In the genomic region with DNA sequence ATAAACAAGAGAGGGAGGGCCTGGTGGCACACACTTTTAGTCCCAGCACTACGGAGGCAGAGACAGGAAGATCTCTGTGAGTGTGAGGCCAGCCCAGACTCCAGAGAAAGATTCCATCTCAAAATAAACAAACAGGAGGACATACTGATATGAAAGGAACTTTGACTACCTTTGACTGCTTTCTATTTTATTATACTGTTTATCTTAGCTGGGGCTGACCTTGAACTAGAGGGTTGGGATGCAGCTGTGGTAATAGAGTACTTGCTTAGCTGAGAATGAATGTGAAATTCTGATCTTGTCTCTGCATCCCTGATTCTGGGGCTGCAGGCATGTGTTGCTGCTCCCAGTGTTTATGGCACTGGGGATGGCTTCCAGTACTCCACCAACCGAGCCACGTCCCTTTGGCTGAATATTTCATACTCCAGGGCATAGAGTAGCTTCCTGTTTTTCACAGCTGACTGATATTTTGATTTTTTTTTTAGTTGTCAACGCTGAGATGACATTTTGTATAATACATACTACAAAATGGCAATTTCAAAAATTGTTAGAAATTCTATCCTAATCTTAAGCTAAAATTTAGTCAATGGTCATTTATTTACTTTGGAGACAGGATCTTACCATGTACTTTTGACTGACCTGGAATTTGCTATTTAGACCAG, we compare ENCODE assay signal across 21 mouse cellular contexts.
"Had no signal": no experiment of that assay in that cellular context is flagged by ENCODE, and none has a peak within 500 bp of the region (broad histone marks: within the 10 kb centered on the region; RNA-seq: fewer than 3 reads in every experiment).

No protein-coding gene starts in this region.

- H3K27me3 ChIP-seq: kidney, embryonic 15.5 days; lung, embryonic 15.5 days; midbrain, embryonic 12.5 days; midbrain, embryonic 15.5 days had no signal

- H3K4me3 ChIP-seq: kidney, embryonic 15.5 days; left cerebral cortex, adult 2 months; liver, embryonic 12.5 days; liver, embryonic 15.5 days; lung, embryonic 15.5 days; midbrain, embryonic 12.5 days; midbrain, embryonic 15.5 days had no signal

- H3K9me3 ChIP-seq: kidney, embryonic 15.5 days; liver, embryonic 12.5 days; liver, embryonic 15.5 days; lung, embryonic 15.5 days; midbrain, embryonic 12.5 days; midbrain, embryonic 15.5 days had no signal

- DNase-seq: kidney, adult 11 months; kidney, adult 8-10 months; kidney, postnatal 10 days; kidney, postnatal 36 days; layer of hippocampus, postnatal 36 days; lung, adult 18-20 months; lung, postnatal 10 days; lung, postnatal 36 days; retina, postnatal 1 day; thymus, adult 2 months; thymus, postnatal 14 days; thymus, postnatal 4 days had no signal

- H3K4me2 ChIP-seq: kidney, embryonic 15.5 days; liver, embryonic 12.5 days; liver, embryonic 15.5 days; lung, embryonic 15.5 days; midbrain, embryonic 12.5 days; midbrain, embryonic 15.5 days had no signal

- H3K9ac ChIP-seq: kidney, embryonic 15.5 days; liver, embryonic 12.5 days; liver, embryonic 15.5 days; lung, embryonic 15.5 days; midbrain, embryonic 12.5 days; midbrain, embryonic 15.5 days had no signal

- H3K36me3 ChIP-seq: kidney, embryonic 15.5 days; liver, embryonic 12.5 days; liver, embryonic 15.5 days; lung, embryonic 15.5 days; midbrain, embryonic 12.5 days; midbrain, embryonic 15.5 days had no signal

- H3K27ac ChIP-seq: kidney, embryonic 15.5 days; left cerebral cortex, adult 2 months; liver, embryonic 12.5 days; liver, embryonic 15.5 days; lung, embryonic 15.5 days; midbrain, embryonic 12.5 days; midbrain, embryonic 15.5 days; stomach, postnatal 0 days had no signal

- ATAC-seq: inflammation-experienced regulatory T-cells, adult 6 months; liver, embryonic 12.5 days; midbrain, embryonic 15.5 days had no signal

- H3K4me1 ChIP-seq: kidney, embryonic 15.5 days; liver, embryonic 15.5 days; lung, embryonic 15.5 days; midbrain, embryonic 12.5 days; midbrain, embryonic 15.5 days had no signal
